Mouse (Mus musculus) thymus, adult 2 months (tissue): Measurements from ENCODE around the gene Rnf24. TPM values are rescaled to one million over a fixed set of nuclear protein-coding genes. Genes with fewer than 3 reads are reported as not detected.

Experiments used
- DNase-seq: peaks from one replicate; pipeline ENCODE4 v3.0.0; 2021
- H3K27ac ChIP-seq: fragments of 200-500 bp; 2 replicates; pipeline ENCODE4 v1.5.1; 2012; ENCODE audit warnings: low read length, control low read depth; ENCODE audit not compliant: control insufficient read depth, insufficient read depth
- H3K27me3 ChIP-seq: fragments of 200-500 bp; 2 replicates; pipeline ENCODE4 v1.6.1; 2012; ENCODE audit warnings: mild to moderate bottlenecking, low read length, moderate library complexity, mixed read lengths; ENCODE audit not compliant: control insufficient read depth, insufficient read depth
- H3K36me3 ChIP-seq: fragments of 200-500 bp; 2 replicates; pipeline ENCODE4 v1.6.1; 2012; ENCODE audit warnings: mild to moderate bottlenecking, low read length, moderate library complexity; ENCODE audit not compliant: control insufficient read depth, insufficient read depth
- H3K4me1 ChIP-seq: fragments of 200-500 bp; replicated peaks from 2 replicates; pipeline ENCODE4 v1.6.1; 2012; ENCODE audit warnings: low read length; ENCODE audit not compliant: control insufficient read depth, insufficient read depth
- H3K4me3 ChIP-seq: fragments of 200-500 bp; 2 replicates; pipeline ENCODE4 v1.5.1; 2012; ENCODE audit warnings: mild to moderate bottlenecking, low read length, control low read depth, moderate library complexity; ENCODE audit not compliant: control insufficient read depth, insufficient read depth
- CTCF ChIP-seq: fragments of 200-500 bp; IDR thresholded peaks from 2 replicates; pipeline ENCODE4 v1.5.1; 2012; ENCODE audit warnings: mild to moderate bottlenecking, control low read depth, low read length, moderate library complexity, borderline replicate concordance; ENCODE audit not compliant: control insufficient read depth, poor library complexity, insufficient read depth; ENCODE audit errors: extremely low read depth
- POLR2A ChIP-seq: fragments of 200-500 bp; IDR thresholded peaks from 2 replicates; pipeline ENCODE4 v1.6.1; 2012; ENCODE audit warnings: mild to moderate bottlenecking, low read length, control low read depth, moderate library complexity; ENCODE audit not compliant: control insufficient read depth, poor library complexity, insufficient read depth; ENCODE audit errors: extremely low read depth
- WGBS: fragments of 180-500 bp; shearing (Covaris S2); methylation state at CpG from one replicate; pipeline ENCODE4 v1.1.7; 2018; 5-methylcytosine and 5-hydroxymethylcytosine counted together
- polyA plus RNA-seq: library from polyadenylated mRNA; depleted of rRNA; stranded (reverse); fragments of >200 nt; gene quantifications from 2 replicates; pipeline ENCODE4 v1.2.3, GENCODE M21; 2012

Gene Rnf24
- polyA plus RNA-seq, 1 experiment, result 2.9 TPM

- H3K27me3 ChIP-seq, result no peaks in the 10 kb centered on the region
- no peaks in the 10 kb centered on the region for H3K36me3 ChIP-seq
- peaks cover 3% of the 10 kb centered on the region; the same call in 1 of the 2 replicates for H3K4me1 ChIP-seq
- no peak for TF ChIP-seq CTCF
- no peak for TF ChIP-seq POLR2A
- WGBS, result 78% methylated on average over 6 of the region's 6 CpGs
- no peak overlapping the region for H3K27ac ChIP-seq
- no peak for DNase-seq
- H3K4me3 ChIP-seq, result no peak overlapping the region
Observed at GRCm38 (mm10) chr2:131364689-131365088, 12.0 kb upstream of the Rnf24 start.

DNA sequence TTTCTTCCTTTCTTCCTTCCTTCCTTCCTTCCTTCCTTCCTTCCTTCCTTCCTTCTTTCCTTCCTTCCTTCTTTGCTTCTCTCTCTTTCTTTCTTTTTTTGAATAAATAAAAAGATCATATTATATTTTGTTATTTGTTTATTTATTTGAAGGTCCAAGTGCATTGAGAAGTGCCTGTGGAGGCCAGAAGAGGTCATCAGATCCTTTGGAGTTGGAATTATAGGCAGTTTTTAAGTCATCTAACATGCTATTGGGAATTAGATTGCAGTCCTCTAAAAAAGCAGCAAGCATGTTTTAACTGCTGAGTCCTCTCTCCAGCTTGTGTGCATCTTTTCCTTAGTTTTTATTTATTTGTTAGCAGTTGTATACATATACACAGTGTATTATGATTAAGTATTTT, 5.8 kb upstream of the Rnf24 start:
- Histone ChIP-seq H3K27me3 (no peaks in the 10 kb centered on the region), H3K4me1 (peaks cover 6% of the 10 kb centered on the region), H3K4me3 (no peak overlapping the region), H3K36me3 (no peaks in the 10 kb centered on the region), H3K27ac (no peak overlapping the region)
- TF ChIP-seq CTCF (no peak), POLR2A (no peak)
- no peak for DNase-seq

DNA sequence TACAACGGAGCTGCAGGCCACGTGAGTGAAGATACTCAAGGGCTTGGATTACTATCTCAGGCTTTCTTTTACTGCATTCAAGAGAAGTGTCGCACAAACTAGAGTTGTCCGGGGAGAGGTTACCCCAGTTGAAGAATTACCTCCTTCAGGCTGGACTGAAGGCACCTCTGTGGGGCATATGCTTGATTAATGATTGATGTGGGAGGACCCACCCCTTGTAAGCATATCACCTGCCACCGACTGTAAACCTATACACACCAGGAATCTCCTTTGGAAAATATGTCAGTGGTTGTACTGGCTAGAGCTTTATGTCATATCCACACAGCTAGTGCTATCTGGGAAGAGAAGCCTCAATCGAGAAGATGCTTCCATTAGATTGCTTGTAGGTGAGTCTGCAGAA, 1.4 kb upstream of the Rnf24 start:
- TF ChIP-seq POLR2A, result no peak
- no peak for TF ChIP-seq CTCF
- Histone ChIP-seq H3K27me3 (peaks cover 6% of the 10 kb centered on the region), H3K4me3 (no peak overlapping the region), H3K36me3 (no peaks in the 10 kb centered on the region), H3K4me1 (peaks cover 10% of the 10 kb centered on the region), H3K27ac (no peak overlapping the region)
- no peak for DNase-seq
- WGBS, result 66% methylated on average over 6 of the region's 6 CpGs

DNA sequence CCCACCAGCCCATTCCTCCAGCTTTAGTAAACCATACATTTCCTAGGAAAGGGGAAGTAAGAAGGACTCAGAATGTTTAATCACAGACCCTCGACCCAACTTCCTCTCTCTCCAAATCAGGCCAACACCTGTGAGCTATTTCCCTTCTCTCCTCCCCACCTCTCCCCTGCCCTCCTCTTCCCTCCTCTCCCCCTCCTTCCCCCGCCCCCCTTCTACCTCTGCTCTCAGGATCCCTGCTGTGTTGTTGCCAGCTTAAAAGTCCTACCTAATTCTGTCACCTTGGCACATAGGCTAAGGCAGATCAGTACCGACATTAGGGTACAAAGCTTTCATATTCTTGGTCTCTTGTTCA, 848 bp upstream of the Rnf24 start:
- WGBS, result 13% methylated on average over 3 of the region's 3 CpGs

DNA sequence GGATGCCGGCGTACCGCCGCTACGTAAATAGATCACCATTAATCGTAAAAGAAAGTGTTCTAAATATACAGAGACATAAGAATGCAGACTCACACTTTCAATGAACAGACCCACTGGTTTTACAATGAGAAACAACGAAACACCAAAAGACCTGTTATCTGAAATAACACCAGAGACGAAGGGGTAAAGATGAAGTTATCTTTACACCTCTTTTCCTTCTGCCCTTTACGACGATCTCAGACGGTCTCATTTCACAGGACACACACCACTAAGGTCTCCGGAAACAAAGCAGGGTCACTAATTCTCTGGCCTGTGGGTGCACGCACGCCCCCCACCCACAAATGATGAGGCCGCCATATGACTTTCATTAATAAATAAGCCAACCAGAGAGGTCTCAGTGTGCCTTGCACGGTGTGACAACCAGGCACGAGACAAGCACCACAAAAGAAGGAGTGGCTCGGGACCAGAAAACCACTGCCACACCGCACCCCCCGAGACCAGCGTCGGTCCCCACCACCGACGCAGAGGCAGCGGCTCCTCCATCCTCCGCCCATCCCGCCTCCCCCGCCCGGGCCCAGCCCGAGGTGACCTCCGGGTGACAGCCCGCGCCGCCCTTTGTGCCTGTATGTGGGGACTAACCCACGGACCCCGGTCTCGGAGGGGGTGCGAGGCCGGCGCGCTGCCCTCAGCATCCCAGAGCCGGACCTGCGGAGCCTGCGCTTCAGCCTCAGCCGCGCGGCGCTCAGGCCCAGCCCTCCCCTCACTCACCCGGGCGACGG, 535 bp downstream of the Rnf24 start:
- 3% methylated on average over 51 of the region's 51 CpGs for WGBS
- Histone ChIP-seq H3K27me3 (peaks cover 6% of the 10 kb centered on the region), H3K4me1 (peaks cover 10% of the 10 kb centered on the region), H3K36me3 (no peaks in the 10 kb centered on the region), H3K4me3 (peak overlapping the region; percentile 91), H3K27ac (no peak overlapping the region)
- TF ChIP-seq CTCF (no peak), POLR2A (no peak)
- DNase-seq, result no peak

More for the DNA sequence above, 848 bp upstream of the Rnf24 start:
- Histone ChIP-seq H3K27ac (peak overlapping the region; percentile 24; the same call in 1 of the 2 replicates), H3K4me1 (peaks cover 10% of the 10 kb centered on the region), H3K36me3 (no peaks in the 10 kb centered on the region), H3K27me3 (peaks cover 6% of the 10 kb centered on the region), H3K4me3 (no peak overlapping the region)
- peak; percentile 32 for DNase-seq
- no peak for TF ChIP-seq CTCF
- TF ChIP-seq POLR2A, result no peak

- no peak for DNase-seq
- Histone ChIP-seq H3K4me3 (no peak overlapping the region), H3K4me1 (peaks cover 10% of the 10 kb centered on the region), H3K27ac (no peak overlapping the region), H3K36me3 (no peaks in the 10 kb centered on the region), H3K27me3 (peaks cover 6% of the 10 kb centered on the region)
- WGBS, result 53% methylated on average over 10 of the region's 10 CpGs
- TF ChIP-seq CTCF (no peak), POLR2A (no peak)
Observed at GRCm38 (mm10) chr2:131351471-131351870, 1.2 kb downstream of the Rnf24 start.

DNA sequence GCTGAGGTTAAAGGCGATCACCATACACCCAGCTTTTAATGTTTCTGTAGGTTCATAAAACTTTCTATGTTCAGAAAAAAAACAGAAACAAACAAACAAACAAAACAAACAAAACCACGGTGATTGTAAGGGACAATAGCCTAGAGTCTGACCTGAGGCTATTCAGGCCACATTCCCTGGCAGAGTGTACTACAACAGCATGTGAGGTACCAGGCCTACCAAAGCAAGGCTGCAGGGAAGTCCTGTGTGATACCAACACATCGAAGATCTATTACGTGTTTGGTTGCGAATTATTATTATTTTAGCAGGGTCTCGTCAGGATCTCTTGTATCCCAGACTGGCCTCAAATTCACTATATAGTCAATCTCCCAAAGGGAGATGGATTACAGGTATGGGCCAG, 2.4 kb downstream of the Rnf24 start:
- DNase-seq, result no peak
- peaks cover 6% of the 10 kb centered on the region for H3K27me3 ChIP-seq
- WGBS, result 96% methylated on average over 6 of the region's 6 CpGs
- H3K36me3 ChIP-seq, result no peaks in the 10 kb centered on the region
- H3K4me3 ChIP-seq, result no peak overlapping the region
- no peak for TF ChIP-seq POLR2A
- no peak for TF ChIP-seq CTCF
- peaks cover 4% of the 10 kb centered on the region for H3K4me1 ChIP-seq
- no peak overlapping the region for H3K27ac ChIP-seq
